Mouse (Mus musculus) stomach, postnatal 0 days (tissue): Measurements from ENCODE around the gene Speer4d.
"Not testable (repeated sequence)": the region's sequence is repeated elsewhere in the genome, so short reads cannot be mapped to it uniquely, and the experiment has no call there.

Experiments
- CTCF ChIP-seq: IDR thresholded peaks from 2 replicates; pipeline ENCODE4 v1.5.1; 2016; ENCODE audit warnings: antibody characterized with exemption, low read depth, mild to moderate bottlenecking, moderate library complexity
- EP300 ChIP-seq: optimal IDR thresholded peaks from 2 replicates; pipeline ENCODE3; 2016; ENCODE audit warnings: antibody characterized with exemption

GRCm38 (mm10) chr5:15618764-15619163 lies at the start of gene Speer4d:
- TF ChIP-seq CTCF, EP300: not testable (repeated sequence)
